Mouse (Mus musculus): ENCODE measurements around the gene Slc15a2. TPM values are rescaled to one million over a fixed set of nuclear protein-coding genes. Genes with fewer than 3 reads are reported as not detected.

Gene Slc15a2
- polyA plus RNA-seq, 1 experiment from 2014 or later: 2.9 TPM

GRCm38 (mm10) chr16:36816916-36817315 is 32.2 kb upstream of the Slc15a2 start:
- Histone ChIP-seq H3K4me3 (ENCODE audit: low read depth, low read length) (no peak overlapping the region), H3K27ac (ENCODE audit: low read depth, low read length) (no peak overlapping the region), H3K27me3 (replicated peaks; ENCODE audit: control insufficient read depth, insufficient read depth, low read length) (no peaks in the 10 kb centered on the region), H3K4me2 (no peak overlapping the region), H3K9me3 (ENCODE audit: control insufficient read depth, low read length) (no peaks in the 10 kb centered on the region), H3K36me3 (ENCODE audit: control insufficient read depth, insufficient read depth, low read length) (no peaks in the 10 kb centered on the region), H3K4me1 (replicated peaks; ENCODE audit: control insufficient read depth, insufficient read depth, low read length) (peaks cover 3% of the 10 kb centered on the region; the same call in 1 of the 2 replicates), H3K9ac (ENCODE audit: low read depth, low read length) (no peak overlapping the region)
- ATAC-seq (replicated peaks; ENCODE audit: low FRiP score): no peak
- DNase-seq (ENCODE audit: low spot score): no peak

DNA sequence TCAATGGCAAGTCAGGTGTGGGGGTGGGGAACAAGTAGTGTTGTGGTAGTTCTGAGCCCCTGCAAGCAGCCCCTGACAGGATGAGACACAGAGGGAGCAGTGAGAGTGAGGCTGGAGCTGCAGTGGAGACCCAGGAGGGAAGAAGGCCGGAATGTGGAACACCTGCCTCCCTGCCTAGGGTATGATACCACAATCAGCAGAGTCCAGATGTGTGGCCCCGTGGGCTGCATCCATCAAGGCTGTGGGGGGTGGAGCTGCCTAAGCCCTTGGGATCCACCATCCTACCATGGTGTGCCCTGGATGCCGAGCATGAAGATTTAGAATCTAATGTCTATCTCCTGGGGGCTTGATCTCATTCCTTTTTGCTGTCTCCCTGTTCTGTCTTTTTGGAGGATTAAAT is 28.9 kb upstream of the Slc15a2 start:
- DNase-seq (ENCODE audit: low spot score) (no peak), ATAC-seq (replicated peaks; ENCODE audit: low FRiP score) (peak; percentile 73)
- 61% methylated on average over 3 of the region's 3 CpGs for WGBS
- no peak overlapping the region for H3K4me3 ChIP-seq (ENCODE audit: low read depth, low read length)
- H3K27me3 ChIP-seq (replicated peaks; ENCODE audit: control insufficient read depth, insufficient read depth, low read length): no peaks in the 10 kb centered on the region
- H3K9ac ChIP-seq (ENCODE audit: low read depth, low read length): no peak overlapping the region
- H3K4me2 ChIP-seq: no peak overlapping the region
- H3K9me3 ChIP-seq (ENCODE audit: control insufficient read depth, low read length): no peaks in the 10 kb centered on the region
- H3K4me1 ChIP-seq (replicated peaks; ENCODE audit: control insufficient read depth, insufficient read depth, low read length): no peaks in the 10 kb centered on the region
- no peaks in the 10 kb centered on the region for H3K36me3 ChIP-seq (ENCODE audit: control insufficient read depth, insufficient read depth, low read length)
- no peak overlapping the region for H3K27ac ChIP-seq (ENCODE audit: low read depth, low read length)

DNA sequence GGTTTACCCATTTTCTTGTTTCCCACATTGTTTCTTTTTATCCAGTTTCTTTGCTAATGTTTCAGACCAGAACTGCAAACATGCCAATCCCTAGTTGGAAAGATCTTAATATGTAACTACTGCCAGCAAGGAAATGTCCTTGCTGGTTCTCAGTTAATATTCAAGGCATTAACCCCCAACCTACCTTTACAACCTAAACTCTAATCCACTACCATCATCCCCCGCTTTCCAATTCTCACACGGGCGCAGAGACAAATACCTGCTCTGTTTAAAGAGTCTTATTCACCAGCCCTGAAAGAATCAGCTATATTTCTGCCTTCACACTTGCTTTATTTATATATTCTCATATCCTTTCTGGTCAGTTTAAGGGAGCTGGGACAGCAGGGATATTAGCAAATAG is 23.9 kb upstream of the Slc15a2 start:
- Histone ChIP-seq H3K4me1 (replicated peaks; ENCODE audit: control insufficient read depth, insufficient read depth, low read length) (no peaks in the 10 kb centered on the region), H3K27me3 (replicated peaks; ENCODE audit: control insufficient read depth, insufficient read depth, low read length) (no peaks in the 10 kb centered on the region), H3K36me3 (ENCODE audit: control insufficient read depth, insufficient read depth, low read length) (no peaks in the 10 kb centered on the region), H3K9me3 (ENCODE audit: control insufficient read depth, low read length) (no peaks in the 10 kb centered on the region), H3K27ac (ENCODE audit: low read depth, low read length) (no peak overlapping the region), H3K4me3 (ENCODE audit: low read depth, low read length) (no peak overlapping the region), H3K9ac (ENCODE audit: low read depth, low read length) (no peak overlapping the region), H3K4me2 (no peak overlapping the region)
- WGBS: 89% methylated on average over 3 of the region's 3 CpGs
- DNase-seq (ENCODE audit: low spot score) (no peak), ATAC-seq (replicated peaks; ENCODE audit: low FRiP score) (no peak)

DNA sequence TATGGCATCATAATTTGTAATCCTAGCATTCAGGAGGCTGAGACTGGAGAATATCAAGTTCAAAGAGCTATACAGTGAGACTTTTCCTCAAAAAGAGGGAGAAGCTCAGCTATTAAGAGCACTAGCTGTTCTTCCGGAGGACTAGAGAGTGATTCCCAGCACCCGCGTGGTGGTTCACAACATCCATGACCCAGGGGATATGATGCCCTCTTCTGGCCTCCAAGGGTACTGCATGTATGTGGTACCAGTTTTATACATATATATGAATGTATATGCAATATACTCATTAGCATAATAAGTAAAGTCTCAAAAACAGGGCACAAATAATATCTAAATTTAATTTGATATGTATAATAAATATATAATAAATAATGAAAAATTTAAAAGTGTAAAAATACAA is 17.6 kb upstream of the Slc15a2 start:
- 84% methylated on average over 3 of the region's 3 CpGs for WGBS
- no peak overlapping the region for H3K4me2 ChIP-seq
- H3K36me3 ChIP-seq (ENCODE audit: control insufficient read depth, insufficient read depth, low read length): no peaks in the 10 kb centered on the region
- DNase-seq (ENCODE audit: low spot score) (no peak), ATAC-seq (replicated peaks; ENCODE audit: low FRiP score) (no peak)
- no peak overlapping the region for H3K4me3 ChIP-seq (ENCODE audit: low read depth, low read length)
- no peak overlapping the region for H3K9ac ChIP-seq (ENCODE audit: low read depth, low read length)
- no peak overlapping the region for H3K27ac ChIP-seq (ENCODE audit: low read depth, low read length)
- no peaks in the 10 kb centered on the region for H3K27me3 ChIP-seq (replicated peaks; ENCODE audit: control insufficient read depth, insufficient read depth, low read length)
- H3K4me1 ChIP-seq (replicated peaks; ENCODE audit: control insufficient read depth, insufficient read depth, low read length): no peaks in the 10 kb centered on the region
- H3K9me3 ChIP-seq (ENCODE audit: control insufficient read depth, low read length): no peaks in the 10 kb centered on the region

DNA sequence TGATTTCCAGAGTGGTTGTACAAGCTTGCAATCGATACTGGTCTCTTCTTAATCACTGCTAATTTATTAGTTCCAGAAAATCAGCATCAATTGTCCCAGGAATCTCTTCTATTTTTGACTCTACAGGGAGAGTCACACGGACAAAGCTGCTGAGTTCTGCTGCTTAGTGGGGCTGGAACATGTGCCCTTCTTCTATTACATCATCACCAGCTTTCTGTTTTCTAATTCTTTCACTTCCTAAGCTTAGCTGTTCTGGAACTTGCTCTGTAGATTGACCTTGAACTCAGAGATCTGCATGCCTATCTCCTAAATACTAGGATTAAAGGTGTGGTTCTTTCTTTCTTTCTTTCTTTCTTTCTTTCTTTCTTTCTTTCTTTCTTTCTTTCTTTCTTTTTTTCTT is 13.6 kb upstream of the Slc15a2 start:
- no peaks in the 10 kb centered on the region for H3K36me3 ChIP-seq (ENCODE audit: control insufficient read depth, insufficient read depth, low read length)
- H3K27ac ChIP-seq (ENCODE audit: low read depth, low read length): no peak overlapping the region
- H3K9ac ChIP-seq (ENCODE audit: low read depth, low read length): no peak overlapping the region
- H3K4me1 ChIP-seq (replicated peaks; ENCODE audit: control insufficient read depth, insufficient read depth, low read length): no peaks in the 10 kb centered on the region
- DNase-seq (ENCODE audit: low spot score) (no peak), ATAC-seq (replicated peaks; ENCODE audit: low FRiP score) (no peak)
- WGBS: 66% methylated on average over 2 of the region's 2 CpGs
- no peak overlapping the region for H3K4me2 ChIP-seq
- H3K4me3 ChIP-seq (ENCODE audit: low read depth, low read length): no peak overlapping the region
- no peaks in the 10 kb centered on the region for H3K9me3 ChIP-seq (ENCODE audit: control insufficient read depth, low read length)
- no peaks in the 10 kb centered on the region for H3K27me3 ChIP-seq (replicated peaks; ENCODE audit: control insufficient read depth, insufficient read depth, low read length)

GRCm38 (mm10) chr16:36794976-36795375 is 10.2 kb upstream of the Slc15a2 start:
- Histone ChIP-seq H3K27me3 (replicated peaks; ENCODE audit: control insufficient read depth, insufficient read depth, low read length) (no peaks in the 10 kb centered on the region), H3K27ac (ENCODE audit: low read depth, low read length) (no peak overlapping the region), H3K4me2 (no peak overlapping the region), H3K9me3 (ENCODE audit: control insufficient read depth, low read length) (no peaks in the 10 kb centered on the region), H3K4me1 (replicated peaks; ENCODE audit: control insufficient read depth, insufficient read depth, low read length) (no peaks in the 10 kb centered on the region), H3K9ac (ENCODE audit: low read depth, low read length) (no peak overlapping the region), H3K4me3 (ENCODE audit: low read depth, low read length) (no peak overlapping the region), H3K36me3 (ENCODE audit: control insufficient read depth, insufficient read depth, low read length) (no peaks in the 10 kb centered on the region)
- no peak for ATAC-seq (replicated peaks; ENCODE audit: low FRiP score)
- 54% methylated on average over 2 of the region's 2 CpGs for WGBS
- DNase-seq (ENCODE audit: low spot score): no peak

DNA sequence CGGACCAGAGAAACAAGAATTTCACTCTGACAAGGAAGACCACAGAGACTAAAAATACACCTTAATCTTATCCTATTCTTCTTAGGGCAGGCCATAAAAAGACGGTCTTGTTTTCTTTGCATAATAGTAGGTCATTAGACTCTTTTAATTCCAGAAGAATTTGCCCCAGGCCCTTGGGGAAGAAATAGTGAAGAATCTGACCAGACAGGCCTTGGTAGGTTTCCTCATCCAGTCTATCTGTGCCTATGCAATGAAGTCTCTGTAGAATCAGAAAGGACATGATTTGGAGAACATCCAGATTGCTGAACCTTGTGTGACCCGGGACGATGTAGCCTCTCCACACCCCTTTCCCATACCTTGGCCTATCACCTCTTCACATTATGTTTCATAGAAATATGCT is 5.4 kb upstream of the Slc15a2 start:
- no peak overlapping the region for H3K27ac ChIP-seq (ENCODE audit: low read depth, low read length)
- ATAC-seq (replicated peaks; ENCODE audit: low FRiP score) (no peak), DNase-seq (ENCODE audit: low spot score) (no peak)
- no peaks in the 10 kb centered on the region for H3K27me3 ChIP-seq (replicated peaks; ENCODE audit: control insufficient read depth, insufficient read depth, low read length)
- no peaks in the 10 kb centered on the region for H3K4me1 ChIP-seq (replicated peaks; ENCODE audit: control insufficient read depth, insufficient read depth, low read length)
- H3K9ac ChIP-seq (ENCODE audit: low read depth, low read length): no peak overlapping the region
- 85% methylated on average over 4 of the region's 4 CpGs for WGBS
- H3K36me3 ChIP-seq (ENCODE audit: control insufficient read depth, insufficient read depth, low read length): no peaks in the 10 kb centered on the region
- no peaks in the 10 kb centered on the region for H3K9me3 ChIP-seq (ENCODE audit: control insufficient read depth, low read length)
- no peak overlapping the region for H3K4me3 ChIP-seq (ENCODE audit: low read depth, low read length)
- H3K4me2 ChIP-seq: no peak overlapping the region

DNA sequence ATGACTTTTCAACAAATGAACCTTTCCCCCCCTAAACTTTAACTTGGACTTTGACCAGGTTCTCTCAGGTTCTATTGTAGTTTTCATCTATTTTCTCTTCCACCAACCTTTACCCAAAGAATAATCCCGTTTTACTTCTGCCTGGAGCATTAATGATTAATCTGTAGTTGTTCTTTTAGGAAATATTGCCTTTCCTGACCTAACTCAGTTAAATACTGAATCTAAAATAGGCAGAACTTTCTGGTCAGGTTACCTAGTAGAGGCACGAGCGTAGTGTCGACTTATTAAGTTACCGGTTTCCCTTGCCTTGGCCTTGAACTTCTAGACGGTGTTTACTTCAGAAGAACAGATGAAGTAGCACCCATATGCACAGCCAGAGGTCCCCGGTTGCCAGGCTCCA is 1.7 kb upstream of the Slc15a2 start:
- DNase-seq (ENCODE audit: low spot score) (no peak), ATAC-seq (replicated peaks; ENCODE audit: low FRiP score) (no peak)
- Histone ChIP-seq H3K27ac (ENCODE audit: low read depth, low read length) (no peak overlapping the region), H3K9ac (ENCODE audit: low read depth, low read length) (no peak overlapping the region), H3K9me3 (ENCODE audit: control insufficient read depth, low read length) (no peaks in the 10 kb centered on the region), H3K4me1 (replicated peaks; ENCODE audit: control insufficient read depth, insufficient read depth, low read length) (no peaks in the 10 kb centered on the region), H3K4me3 (ENCODE audit: low read depth, low read length) (no peak overlapping the region), H3K27me3 (replicated peaks; ENCODE audit: control insufficient read depth, insufficient read depth, low read length) (no peaks in the 10 kb centered on the region), H3K4me2 (no peak overlapping the region), H3K36me3 (ENCODE audit: control insufficient read depth, insufficient read depth, low read length) (no peaks in the 10 kb centered on the region)
- 82% methylated on average over 7 of the region's 7 CpGs for WGBS

DNA sequence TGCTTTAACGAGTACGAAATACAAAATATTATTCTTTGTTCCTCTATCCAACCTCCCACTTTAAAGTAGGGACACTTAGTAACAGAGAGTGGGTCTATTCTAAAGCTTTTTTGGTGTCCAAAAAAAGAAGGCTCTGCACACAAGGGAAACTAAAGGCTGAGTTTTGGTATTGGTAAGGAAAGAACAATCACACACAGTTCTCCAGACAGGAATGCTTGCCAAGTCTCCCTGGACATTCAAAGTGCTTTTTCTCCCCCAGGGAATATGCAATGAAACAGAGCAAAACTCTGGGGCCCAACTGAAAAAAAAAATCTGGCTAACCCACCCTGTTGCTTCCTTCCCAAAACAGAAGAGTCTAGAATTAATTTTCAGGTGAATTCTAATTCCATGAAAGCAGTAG is 616 bp downstream of the Slc15a2 start:
- no peak overlapping the region for H3K9ac ChIP-seq (ENCODE audit: low read depth, low read length)
- H3K36me3 ChIP-seq (ENCODE audit: control insufficient read depth, insufficient read depth, low read length): no peaks in the 10 kb centered on the region
- H3K4me1 ChIP-seq (replicated peaks; ENCODE audit: control insufficient read depth, insufficient read depth, low read length): no peaks in the 10 kb centered on the region
- WGBS: 89% methylated on average over 2 of the region's 2 CpGs
- no peaks in the 10 kb centered on the region for H3K27me3 ChIP-seq (replicated peaks; ENCODE audit: control insufficient read depth, insufficient read depth, low read length)
- no peak for DNase-seq (ENCODE audit: low spot score)
- ATAC-seq (replicated peaks; ENCODE audit: low FRiP score): no peak
- no peak overlapping the region for H3K27ac ChIP-seq (ENCODE audit: low read depth, low read length)
- no peak overlapping the region for H3K4me3 ChIP-seq (ENCODE audit: low read depth, low read length)
- H3K9me3 ChIP-seq (ENCODE audit: control insufficient read depth, low read length): no peaks in the 10 kb centered on the region
- no peak overlapping the region for H3K4me2 ChIP-seq
